Mouse (Mus musculus) forebrain, embryonic 14.5 days (tissue): Measurements from ENCODE around the gene Nampt. TPM values are rescaled to one million over a fixed set of nuclear protein-coding genes. Genes with fewer than 3 reads are reported as not detected.

Experiments
- ATAC-seq: fragments of 200-750 bp; cut with Nextera tagmentation; 2 replicates; pipeline ENCODE4 v1.8.0; 2017; ENCODE audit warnings: mild to moderate bottlenecking, moderate library complexity
- DNase-seq: peaks from one replicate; pipeline ENCODE4 v3.0.0-alpha.2; 2015; ENCODE audit warnings: low spot score
- H3K27ac ChIP-seq: fragments of 300-500 bp; sonication (generic); 2 replicates; pipeline ENCODE4 v1.5.1; 2014; ENCODE audit warnings: low read depth, mild to moderate bottlenecking, control low read depth, low read length, moderate library complexity
- H3K27me3 ChIP-seq: fragments of 300-500 bp; sonication (generic); replicated peaks from 2 replicates; pipeline ENCODE4 v1.6.1; 2014; ENCODE audit warnings: low read length, control low read depth, mixed read lengths; ENCODE audit not compliant: control insufficient read depth, insufficient read depth
- H3K36me3 ChIP-seq: fragments of 300-500 bp; sonication (generic); 2 replicates; pipeline ENCODE4 v1.6.1; 2014; ENCODE audit warnings: low read length, control low read depth; ENCODE audit not compliant: control insufficient read depth, insufficient read depth
- H3K4me1 ChIP-seq: fragments of 300-500 bp; sonication (generic); 2 replicates; pipeline ENCODE4 v1.6.1; 2014; ENCODE audit warnings: antibody characterized with exemption, low read length, control low read depth; ENCODE audit not compliant: control insufficient read depth, insufficient read depth
- H3K4me2 ChIP-seq: fragments of 300-500 bp; sonication (generic); 2 replicates; pipeline ENCODE4 v1.6.1; 2014; ENCODE audit warnings: mild to moderate bottlenecking, control low read depth, low read length
- H3K4me3 ChIP-seq: fragments of 300-500 bp; sonication (generic); 2 replicates; pipeline ENCODE4 v1.5.1; 2014; ENCODE audit warnings: low read depth, low read length, control low read depth
- H3K9ac ChIP-seq: fragments of 300-500 bp; sonication (generic); 2 replicates; pipeline ENCODE4 v1.6.1; 2014; ENCODE audit warnings: mild to moderate bottlenecking, low read length, control low read depth, moderate library complexity
- H3K9me3 ChIP-seq: fragments of 300-500 bp; sonication (generic); replicated peaks from 2 replicates; pipeline ENCODE4 v1.6.1; 2016; ENCODE audit warnings: low read length, control low read depth, mixed read lengths; ENCODE audit not compliant: control insufficient read depth
- WGBS: fragments of 180-500 bp; shearing (Covaris S2); extraction: QIAGEN DNeasy Blood & Tissue Kit; methylation state at CpG from one replicate; pipeline ENCODE4 v1.1.7; 2014; 5-methylcytosine and 5-hydroxymethylcytosine counted together
- polyA plus RNA-seq: library from polyadenylated mRNA; unstranded; fragments of >200 nt; fragmentation: Nextera tagmentation; extraction: Ambion mirVana; gene quantifications from 2 replicates; pipeline ENCODE4 v1.2.1, GENCODE M21; 2014

The Nampt gene
- polyA plus RNA-seq, 1 experiment from 2014 or later = 39.4 TPM

GRCm38 (mm10) chr12:32856707-32857511 is 37.6 kb downstream of the Nampt start:
- 91% methylated on average over 14 of the region's 14 CpGs for WGBS
- Histone ChIP-seq H3K4me3 (no peak overlapping the region), H3K27ac (no peak overlapping the region), H3K36me3 (0 out of 2 replicates have a peak, but pooled peaks cover 5% of the 10 kb centered on the region), H3K9ac (no peak overlapping the region), H3K27me3 (no peaks in the 10 kb centered on the region), H3K9me3 (no peaks in the 10 kb centered on the region), H3K4me2 (no peak overlapping the region), H3K4me1 (no peaks in the 10 kb centered on the region)
- no peak for ATAC-seq
- no peak for DNase-seq

- ATAC-seq (no peak), DNase-seq (no peak)
- no peaks in the 10 kb centered on the region for H3K27me3 ChIP-seq
- H3K27ac ChIP-seq = no peak overlapping the region
- no peaks in the 10 kb centered on the region for H3K4me1 ChIP-seq
- no peak overlapping the region for H3K4me2 ChIP-seq
- H3K9ac ChIP-seq = no peak overlapping the region
- H3K4me3 ChIP-seq = no peak overlapping the region
- no peaks in the 10 kb centered on the region for H3K9me3 ChIP-seq
- H3K36me3 ChIP-seq = 0 out of 2 replicates have a peak, but pooled peaks cover 3% of the 10 kb centered on the region
- WGBS = 69% methylated on average over 1 of the region's 1 CpGs
Measured at GRCm38 (mm10) chr12:32858444-32858843, 39.1 kb downstream of the Nampt start.

DNA sequence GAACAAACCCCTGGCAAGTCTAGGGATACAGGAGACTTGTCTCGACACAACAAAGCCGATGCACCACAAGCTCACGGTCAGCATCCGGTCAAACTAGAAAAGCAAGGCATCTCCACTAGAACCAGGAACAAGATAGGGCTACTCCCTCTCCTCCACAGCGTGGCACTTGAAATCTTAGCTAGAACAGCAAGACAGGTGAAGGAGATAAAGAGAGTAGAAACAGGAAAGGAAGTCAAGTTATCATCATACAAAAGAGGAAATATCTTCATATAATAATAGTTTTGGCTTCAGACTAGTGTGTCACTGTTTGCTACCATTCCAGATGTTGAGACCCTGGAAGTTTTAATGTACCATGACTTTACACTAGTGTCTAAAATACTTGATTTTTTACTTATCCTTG is 41.5 kb downstream of the Nampt start:
- DNase-seq (no peak), ATAC-seq (no peak)
- 93% methylated on average over 5 of the region's 5 CpGs for WGBS
- no peaks in the 10 kb centered on the region for H3K36me3 ChIP-seq
- H3K27ac ChIP-seq = no peak overlapping the region
- H3K4me2 ChIP-seq = no peak overlapping the region
- no peak overlapping the region for H3K4me3 ChIP-seq
- no peaks in the 10 kb centered on the region for H3K4me1 ChIP-seq
- H3K27me3 ChIP-seq = no peaks in the 10 kb centered on the region
- no peaks in the 10 kb centered on the region for H3K9me3 ChIP-seq
- H3K9ac ChIP-seq = no peak overlapping the region

GRCm38 (mm10) chr12:32870815-32871214 is 51.5 kb downstream of the Nampt start:
- Histone ChIP-seq H3K9me3 (no peaks in the 10 kb centered on the region), H3K4me2 (no peak overlapping the region), H3K4me3 (no peak overlapping the region), H3K4me1 (no peaks in the 10 kb centered on the region), H3K27ac (no peak overlapping the region), H3K36me3 (no peaks in the 10 kb centered on the region), H3K27me3 (no peaks in the 10 kb centered on the region), H3K9ac (no peak overlapping the region)
- no peak for DNase-seq
- 90% methylated on average over 5 of the region's 5 CpGs for WGBS
- ATAC-seq = no peak

DNA sequence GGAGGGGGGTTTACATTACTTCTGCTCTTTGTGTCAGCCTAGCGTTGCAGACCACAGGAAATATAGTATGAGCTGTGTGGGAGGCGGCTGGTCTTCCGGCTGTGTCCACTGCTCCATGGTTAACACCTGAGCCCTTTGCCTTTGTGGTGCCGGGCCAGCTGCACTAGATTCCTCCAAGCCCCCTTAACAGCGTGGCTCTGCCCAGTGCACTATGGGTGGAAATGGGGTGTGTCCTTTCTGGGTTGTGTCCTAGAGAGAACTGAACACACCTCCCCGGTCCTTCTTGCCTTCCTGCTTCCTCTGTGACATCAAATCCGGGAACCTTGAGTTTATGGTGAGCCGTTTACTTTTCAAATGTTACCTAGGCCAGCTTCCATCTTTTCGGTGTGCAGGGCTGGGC is 58.2 kb downstream of the Nampt start:
- no peaks in the 10 kb centered on the region for H3K27me3 ChIP-seq
- no peak for ATAC-seq
- H3K27ac ChIP-seq = no peak overlapping the region
- H3K36me3 ChIP-seq = no peaks in the 10 kb centered on the region
- no peaks in the 10 kb centered on the region for H3K9me3 ChIP-seq
- no peak overlapping the region for H3K9ac ChIP-seq
- 86% methylated on average over 9 of the region's 9 CpGs for WGBS
- H3K4me2 ChIP-seq = no peak overlapping the region
- H3K4me1 ChIP-seq = no peaks in the 10 kb centered on the region
- no peak overlapping the region for H3K4me3 ChIP-seq
- DNase-seq = no peak

- peak; percentile 75; the same call in 1 of the 2 replicates for ATAC-seq
- Histone ChIP-seq H3K27ac (no peak overlapping the region), H3K36me3 (no peaks in the 10 kb centered on the region), H3K27me3 (no peaks in the 10 kb centered on the region), H3K9ac (no peak overlapping the region), H3K9me3 (no peaks in the 10 kb centered on the region), H3K4me3 (no peak overlapping the region), H3K4me1 (no peaks in the 10 kb centered on the region), H3K4me2 (no peak overlapping the region)
- 49% methylated on average over 11 of the region's 11 CpGs for WGBS
- DNase-seq = peak; percentile 80
Measured at GRCm38 (mm10) chr12:32877964-32878571, 58.7 kb downstream of the Nampt start.

DNA sequence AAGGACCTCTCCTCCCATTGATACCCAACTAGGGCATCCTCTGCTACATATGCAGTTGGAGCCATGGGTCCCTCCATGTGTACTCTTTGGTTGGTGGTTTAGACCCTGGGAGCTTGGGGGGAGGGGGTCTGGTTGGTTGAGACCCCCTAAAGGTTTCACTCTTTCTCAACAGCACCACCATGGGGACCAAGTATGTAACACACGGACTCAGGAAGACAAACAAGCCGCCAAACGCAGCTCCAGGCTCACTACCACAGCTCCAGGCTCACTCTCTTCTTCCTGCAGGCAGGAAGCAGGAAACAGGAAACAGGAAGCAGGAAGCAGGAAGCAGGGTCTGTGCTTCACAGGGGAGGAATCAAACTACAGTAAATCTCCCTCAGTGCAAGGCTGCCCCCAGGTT is 60.0 kb downstream of the Nampt start:
- no peak overlapping the region for H3K9ac ChIP-seq
- H3K27me3 ChIP-seq = no peaks in the 10 kb centered on the region
- H3K27ac ChIP-seq = no peak overlapping the region
- WGBS = 94% methylated on average over 3 of the region's 3 CpGs
- ATAC-seq (no peak), DNase-seq (no peak)
- H3K4me1 ChIP-seq = no peaks in the 10 kb centered on the region
- no peak overlapping the region for H3K4me2 ChIP-seq
- H3K4me3 ChIP-seq = no peak overlapping the region
- no peaks in the 10 kb centered on the region for H3K36me3 ChIP-seq
- no peaks in the 10 kb centered on the region for H3K9me3 ChIP-seq

DNA sequence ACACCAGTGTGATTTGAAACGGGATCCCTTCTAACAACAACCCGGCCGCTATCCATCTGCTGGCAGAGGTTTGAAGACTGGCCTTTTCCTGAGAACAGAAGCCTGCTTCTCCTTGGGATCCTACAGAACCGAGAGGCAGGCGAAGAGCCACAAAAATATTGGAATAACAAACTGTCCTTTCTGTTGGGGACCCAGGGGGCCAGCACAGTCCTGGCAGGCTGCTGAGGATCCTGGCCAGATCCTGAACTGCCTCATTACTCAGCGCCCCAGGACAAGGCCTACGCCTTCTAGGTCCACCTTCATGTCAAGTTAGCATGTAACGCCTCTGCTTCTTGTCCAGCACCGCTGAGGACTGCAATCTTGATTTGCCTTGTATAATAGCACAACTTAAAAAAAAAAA is 65.0 kb downstream of the Nampt start:
- no peaks in the 10 kb centered on the region for H3K9me3 ChIP-seq
- H3K9ac ChIP-seq = no peak overlapping the region
- H3K27ac ChIP-seq = no peak overlapping the region
- ATAC-seq (no peak), DNase-seq (no peak)
- H3K36me3 ChIP-seq = no peaks in the 10 kb centered on the region
- H3K27me3 ChIP-seq = no peaks in the 10 kb centered on the region
- WGBS = 87% methylated on average over 9 of the region's 9 CpGs
- no peak overlapping the region for H3K4me2 ChIP-seq
- no peak overlapping the region for H3K4me3 ChIP-seq
- no peaks in the 10 kb centered on the region for H3K4me1 ChIP-seq

GRCm38 (mm10) chr12:32885041-32885440 is 65.7 kb downstream of the Nampt start:
- Histone ChIP-seq H3K9ac (no peak overlapping the region), H3K27ac (no peak overlapping the region), H3K4me2 (no peak overlapping the region), H3K36me3 (no peaks in the 10 kb centered on the region), H3K4me1 (no peaks in the 10 kb centered on the region), H3K27me3 (no peaks in the 10 kb centered on the region), H3K9me3 (no peaks in the 10 kb centered on the region), H3K4me3 (no peak overlapping the region)
- 77% methylated on average over 2 of the region's 2 CpGs for WGBS
- no peak for DNase-seq
- no peak for ATAC-seq
